Mouse (Mus musculus): ENCODE measurements around the gene Rnf212b. TPM values are rescaled to one million over a fixed set of nuclear protein-coding genes. Genes with fewer than 3 reads are reported as not detected.
A peak's percentile ranks its signal among the peaks of the same experiment; 100 is the strongest.

Rnf212b gene
- polyA plus RNA-seq, 1 experiment from 2014 or later: not detected

DNA sequence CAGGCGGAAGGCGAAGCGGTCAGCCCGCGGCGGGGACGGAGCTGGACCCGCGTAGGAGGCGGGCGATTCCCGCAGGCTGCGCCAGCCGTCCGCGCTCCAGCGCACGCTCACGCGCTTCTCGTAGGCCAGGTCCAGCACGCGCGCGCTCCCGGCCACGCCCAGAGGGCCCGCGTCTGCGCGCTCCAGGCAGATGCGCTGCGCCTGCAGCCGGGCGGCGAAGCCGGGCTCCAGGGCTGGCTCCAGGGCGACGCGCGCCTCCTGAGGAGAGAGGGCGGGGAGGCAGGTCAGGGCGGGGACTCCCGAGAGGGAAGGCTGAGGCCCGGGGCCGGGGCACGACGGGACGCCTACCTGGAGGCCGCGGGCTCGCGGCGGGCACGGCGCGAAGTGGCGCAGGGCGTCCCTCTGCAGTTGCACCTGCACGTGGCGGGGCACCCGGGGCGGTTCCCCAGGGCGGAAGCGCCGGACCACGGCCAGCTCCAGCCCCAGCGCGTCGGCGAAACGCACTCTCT is 62.7 kb downstream of the Rnf212b start:
- H3K9me3 ChIP-seq (replicated peaks): no peaks in the 10 kb centered on the region
- ATAC-seq: peak; percentile 91
- H3K27ac ChIP-seq: peak overlapping the region; percentile 79
- no peaks in the 10 kb centered on the region for H3K36me3 ChIP-seq
- peak overlapping the region; percentile 80 for H3K4me3 ChIP-seq
- peak overlapping the region; percentile 100 for H3K4me2 ChIP-seq
- peaks cover 12% of the 10 kb centered on the region; the same call in 1 of the 2 replicates for H3K27me3 ChIP-seq (replicated peaks)
- peaks cover 29% of the 10 kb centered on the region for H3K4me1 ChIP-seq
- peak overlapping the region; percentile 84 for H3K9ac ChIP-seq
- under 1% methylated on average over 56 of the region's 72 CpGs for WGBS (ENCODE audit: insufficient replicate concordance)

- peaks cover 12% of the 10 kb centered on the region; the same call in 1 of the 2 replicates for H3K27me3 ChIP-seq (replicated peaks)
- peak within 1 kb of the TSS; percentile 79 for H3K27ac ChIP-seq
- 0% methylated on average over 52 of the region's 61 CpGs for WGBS (ENCODE audit: insufficient replicate concordance)
- H3K4me3 ChIP-seq: peak within 1 kb of the TSS; percentile 80
- peak within 1 kb of the TSS; percentile 84 for H3K9ac ChIP-seq
- H3K4me2 ChIP-seq: peak within 1 kb of the TSS; percentile 100
- no peaks in the 10 kb centered on the region for H3K36me3 ChIP-seq
- ATAC-seq: peak; percentile 81
- H3K9me3 ChIP-seq (replicated peaks): no peaks in the 10 kb centered on the region
- H3K4me1 ChIP-seq: peaks cover 29% of the 10 kb centered on the region
Measured at GRCm38 (mm10) chr14:54877048-54877715, 63.2 kb downstream of the Rnf212b start, which contains the start of gene Ppp1r3e. Gene Ppp1r3e (minus strand): TSS chr14:54877550.

DNA sequence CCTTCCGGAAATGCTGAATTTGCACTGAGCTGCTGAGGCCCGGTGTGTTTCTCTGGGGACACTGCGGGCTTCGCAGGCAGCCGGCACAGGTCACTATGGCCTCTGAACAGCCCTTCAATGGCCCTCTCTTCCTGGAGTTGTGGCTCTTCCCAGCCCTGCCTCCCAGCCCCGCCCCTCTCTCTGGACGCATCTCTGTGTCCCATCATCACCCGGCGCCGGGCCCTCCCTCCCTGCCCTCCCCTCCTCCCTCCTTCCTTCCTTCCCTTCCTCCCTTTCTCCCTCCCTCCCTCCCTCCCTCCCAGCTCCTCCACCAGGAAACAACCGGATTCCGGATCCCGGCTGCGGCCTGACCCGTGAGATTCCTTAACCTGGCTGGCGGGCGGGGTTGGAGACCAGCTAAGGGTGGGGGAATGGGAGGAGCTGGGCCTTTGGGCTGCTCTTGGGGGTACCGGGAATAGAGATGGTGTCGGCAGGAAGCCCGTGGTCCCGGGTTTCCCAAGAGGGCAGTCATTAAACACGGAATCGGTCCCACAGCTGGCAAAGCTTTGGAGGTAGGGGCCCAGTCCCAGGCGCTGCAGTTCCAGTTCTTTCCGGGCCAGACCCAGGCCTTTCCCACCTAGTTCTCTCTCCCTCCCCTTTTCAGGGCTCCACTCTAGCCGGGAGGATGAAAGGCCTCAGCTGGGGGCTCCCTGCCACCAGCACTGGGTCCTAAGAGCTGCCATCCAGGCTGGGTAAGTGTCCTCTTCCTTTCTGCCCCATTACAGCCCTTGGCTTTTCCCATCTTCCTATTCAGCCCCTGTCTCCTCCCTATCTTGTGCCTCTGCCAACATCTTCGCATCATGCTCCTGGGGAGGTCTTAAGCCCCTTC is 69.4 kb downstream of the Rnf212b start, which contains the start of the genes Bcl2l2 and Gm20521:
TSS of gene Bcl2l2 (plus strand) at position 224 of the 868 bp plus-strand sequence.
TSS of gene Gm20521 (plus strand) at position 288 of the 868 bp plus-strand sequence.
- WGBS (ENCODE audit: insufficient replicate concordance): 2% methylated on average over 27 of the region's 27 CpGs
- H3K27ac ChIP-seq: peak within 1 kb of the TSS; percentile 77
- ATAC-seq: peak; percentile 88
- peaks cover 21% of the 10 kb centered on the region for H3K4me1 ChIP-seq
- H3K27me3 ChIP-seq (replicated peaks): no peaks in the 10 kb centered on the region; the same call in 1 of the 2 replicates
- H3K4me3 ChIP-seq: peak within 1 kb of the TSS; percentile 66
- H3K36me3 ChIP-seq: peaks cover 6% of the 10 kb centered on the region; the same call in 1 of the 2 replicates
- no peaks in the 10 kb centered on the region for H3K9me3 ChIP-seq (replicated peaks)
- H3K4me2 ChIP-seq: peak within 1 kb of the TSS; percentile 80
- peak within 1 kb of the TSS; percentile 75 for H3K9ac ChIP-seq

DNA sequence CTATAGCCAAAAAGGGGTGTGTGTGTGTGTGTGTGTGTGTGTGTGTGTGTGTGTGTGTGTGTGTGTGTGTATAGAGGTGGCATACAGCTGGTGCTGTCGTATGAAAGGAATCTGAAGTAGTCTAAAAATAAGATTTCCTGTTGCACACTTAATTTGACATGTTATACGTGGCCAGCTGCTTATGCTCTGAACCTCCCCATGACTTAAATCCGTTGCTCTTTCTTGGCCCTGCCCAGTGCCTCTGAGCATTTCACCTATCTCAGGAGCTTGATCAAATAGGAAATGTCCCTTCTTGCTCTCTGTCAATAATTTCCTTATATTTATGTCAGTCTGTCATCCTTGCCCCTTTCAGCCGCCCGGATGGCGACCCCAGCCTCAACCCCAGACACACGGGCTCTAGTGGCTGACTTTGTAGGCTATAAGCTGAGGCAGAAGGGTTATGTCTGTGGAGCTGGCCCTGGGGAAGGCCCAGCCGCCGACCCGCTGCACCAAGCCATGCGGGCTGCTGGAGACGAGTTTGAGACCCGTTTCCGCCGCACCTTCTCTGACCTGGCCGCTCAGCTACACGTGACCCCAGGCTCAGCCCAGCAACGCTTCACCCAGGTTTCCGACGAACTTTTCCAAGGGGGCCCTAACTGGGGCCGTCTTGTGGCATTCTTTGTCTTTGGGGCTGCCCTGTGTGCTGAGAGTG is 70.2 kb downstream of the Rnf212b start:
- 54% methylated on average over 21 of the region's 21 CpGs for WGBS (ENCODE audit: insufficient replicate concordance)
- 0 out of 2 replicates have a peak, but pooled peaks have one; percentile 16 for ATAC-seq
- H3K27ac ChIP-seq: peak overlapping the region; percentile 77

GRCm38 (mm10) chr14:54885309-54885708 is 71.4 kb downstream of the Rnf212b start:
- Histone ChIP-seq H3K27ac (no peak overlapping the region), H3K9me3 (replicated peaks) (no peaks in the 10 kb centered on the region), H3K4me2 (no peak overlapping the region), H3K4me3 (no peak overlapping the region), H3K4me1 (peaks cover 21% of the 10 kb centered on the region), H3K27me3 (replicated peaks) (no peaks in the 10 kb centered on the region), H3K36me3 (peaks cover 6% of the 10 kb centered on the region; the same call in 1 of the 2 replicates), H3K9ac (0 out of 2 replicates have a peak overlapping the region, but pooled peaks have one; percentile 4)
- no peak for ATAC-seq
- WGBS (ENCODE audit: insufficient replicate concordance): 84% methylated on average over 11 of the region's 11 CpGs

More for the DNA sequence above, 70.2 kb downstream of the Rnf212b start:
- no peaks in the 10 kb centered on the region for H3K27me3 ChIP-seq (replicated peaks)
- no peaks in the 10 kb centered on the region for H3K9me3 ChIP-seq (replicated peaks)
- H3K4me3 ChIP-seq: peak overlapping the region; percentile 66
- peaks cover 6% of the 10 kb centered on the region; the same call in 1 of the 2 replicates for H3K36me3 ChIP-seq
- peaks cover 21% of the 10 kb centered on the region for H3K4me1 ChIP-seq
- peak overlapping the region; percentile 80 for H3K4me2 ChIP-seq
- peak overlapping the region; percentile 75 for H3K9ac ChIP-seq

- Histone ChIP-seq H3K36me3 (peaks cover 19% of the 10 kb centered on the region), H3K27ac (peak within 1 kb of the TSS; percentile 81), H3K4me2 (peak within 1 kb of the TSS; percentile 71), H3K27me3 (replicated peaks) (no peaks in the 10 kb centered on the region), H3K4me1 (peaks cover 31% of the 10 kb centered on the region), H3K9ac (peak within 1 kb of the TSS; percentile 65), H3K9me3 (replicated peaks) (no peaks in the 10 kb centered on the region), H3K4me3 (peak within 1 kb of the TSS; percentile 60)
- ATAC-seq: no peak
- WGBS (ENCODE audit: insufficient replicate concordance): 94% methylated on average over 3 of the region's 3 CpGs
Measured at GRCm38 (mm10) chr14:54892200-54892599, 78.3 kb downstream of the Rnf212b start, which contains the start of gene Pabpn1. Gene Pabpn1 (plus strand): TSS chr14:54892500.

DNA sequence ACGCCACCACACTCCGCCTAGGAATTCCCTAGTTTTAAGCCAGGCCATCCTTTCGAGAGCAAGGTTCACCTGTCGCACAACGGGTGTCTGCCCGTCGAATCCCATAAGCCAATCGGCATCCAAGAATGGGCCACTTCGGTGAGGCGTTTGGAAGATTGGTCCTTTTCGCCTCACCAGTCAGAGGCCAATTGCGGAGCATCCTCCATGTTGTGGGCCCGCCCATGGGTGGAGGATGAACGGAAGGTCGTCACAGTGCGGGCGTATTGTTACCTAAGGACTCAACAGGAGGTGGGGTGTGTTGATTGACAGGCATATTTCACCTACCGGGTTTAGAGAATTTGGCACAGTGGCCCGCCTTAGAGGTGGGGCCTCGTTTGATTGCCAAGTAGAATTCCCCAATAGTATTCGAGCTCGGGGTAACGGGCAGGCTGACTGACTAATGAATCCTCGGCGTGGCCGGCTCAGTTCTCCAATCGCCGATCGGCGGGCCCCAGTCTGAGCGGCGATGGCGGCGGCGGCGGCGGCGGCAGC is 79.8 kb downstream of the Rnf212b start:
- Histone ChIP-seq H3K9ac (peak overlapping the region; percentile 98), H3K4me3 (peak overlapping the region; percentile 92), H3K4me1 (peaks cover 31% of the 10 kb centered on the region), H3K27ac (peak overlapping the region; percentile 88), H3K36me3 (peaks cover 34% of the 10 kb centered on the region), H3K27me3 (replicated peaks) (no peaks in the 10 kb centered on the region), H3K4me2 (peak overlapping the region; percentile 78), H3K9me3 (replicated peaks) (no peaks in the 10 kb centered on the region)
- 2% methylated on average over 38 of the region's 38 CpGs for WGBS (ENCODE audit: insufficient replicate concordance)
- ATAC-seq: peak; percentile 99

DNA sequence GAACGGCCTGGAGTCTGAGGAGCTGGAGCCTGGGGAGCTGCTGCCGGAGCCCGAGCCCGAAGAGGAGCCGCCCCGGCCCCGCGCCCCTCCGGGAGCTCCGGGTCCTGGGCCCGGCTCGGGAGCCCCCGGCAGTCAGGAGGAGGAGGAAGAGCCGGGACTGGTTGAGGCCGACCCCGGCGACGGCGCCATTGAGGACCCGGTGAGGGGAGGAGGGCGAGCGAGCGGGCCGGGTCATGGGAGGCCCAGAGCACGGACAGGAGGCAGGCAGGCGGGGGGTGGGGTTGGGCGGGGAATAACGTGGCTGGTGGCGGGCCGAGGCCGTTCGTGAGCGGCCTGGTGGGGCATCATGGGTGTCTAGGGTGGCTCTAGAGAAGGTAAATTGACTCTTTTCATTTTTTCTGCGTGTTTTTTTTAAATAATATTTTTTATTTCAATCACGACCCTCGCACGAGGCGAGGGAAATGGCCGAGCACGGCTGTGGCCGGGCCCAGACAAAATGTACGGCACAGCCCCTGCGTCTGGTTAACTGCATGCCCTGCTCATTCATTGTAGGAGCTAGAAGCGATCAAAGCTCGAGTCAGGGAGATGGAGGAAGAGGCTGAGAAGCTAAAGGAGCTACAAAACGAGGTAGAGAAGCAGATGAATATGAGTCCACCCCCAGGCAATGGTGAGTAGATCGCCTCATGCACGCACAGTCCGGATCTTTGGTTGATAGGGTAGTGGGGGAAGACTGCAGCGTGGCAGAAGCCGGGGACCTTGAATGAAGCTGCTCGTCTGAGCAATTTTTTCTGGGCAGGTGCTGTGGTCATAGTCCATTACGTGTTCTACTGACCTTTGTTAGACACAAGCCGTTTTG is 80.6 kb downstream of the Rnf212b start:
- H3K36me3 ChIP-seq: peaks cover 39% of the 10 kb centered on the region
- peak overlapping the region; percentile 92 for H3K4me3 ChIP-seq
- H3K27ac ChIP-seq: peak overlapping the region; percentile 88
- peak; percentile 53 for ATAC-seq
- peak overlapping the region; percentile 98 for H3K9ac ChIP-seq
- under 1% methylated on average over 54 of the region's 54 CpGs for WGBS (ENCODE audit: insufficient replicate concordance)
- no peaks in the 10 kb centered on the region for H3K27me3 ChIP-seq (replicated peaks)
- peaks cover 31% of the 10 kb centered on the region for H3K4me1 ChIP-seq
- H3K4me2 ChIP-seq: peak overlapping the region; percentile 78
- H3K9me3 ChIP-seq (replicated peaks): no peaks in the 10 kb centered on the region

DNA sequence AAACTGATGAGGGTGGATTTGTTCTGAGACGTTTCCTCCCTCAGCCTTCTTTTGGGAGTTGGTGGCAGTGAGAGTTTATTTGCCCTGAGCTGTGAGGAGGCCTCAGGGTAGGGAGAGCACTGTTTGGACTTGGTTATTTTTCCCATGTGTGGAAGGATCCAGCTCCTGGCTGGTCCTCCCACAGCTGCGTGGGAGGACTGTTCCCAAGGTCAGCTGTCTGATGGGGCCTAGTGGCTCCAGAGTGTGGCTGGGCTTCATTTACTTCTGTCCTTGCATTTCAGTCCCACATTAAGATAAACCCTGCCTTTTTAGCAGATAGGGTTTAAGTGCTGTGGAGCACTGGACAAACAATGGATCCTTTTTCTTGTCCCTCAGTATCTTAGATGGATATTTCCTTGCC is 83.5 kb downstream of the Rnf212b start:
- no peak for ATAC-seq
- Histone ChIP-seq H3K9me3 (replicated peaks) (no peaks in the 10 kb centered on the region), H3K4me2 (no peak overlapping the region), H3K27ac (no peak overlapping the region), H3K4me1 (peaks cover 27% of the 10 kb centered on the region), H3K36me3 (peaks cover 39% of the 10 kb centered on the region), H3K4me3 (no peak overlapping the region), H3K27me3 (replicated peaks) (no peaks in the 10 kb centered on the region), H3K9ac (no peak overlapping the region)
- 71% methylated on average over 2 of the region's 2 CpGs for WGBS (ENCODE audit: insufficient replicate concordance)

- H3K27me3 ChIP-seq (replicated peaks): no peaks in the 10 kb centered on the region
- H3K4me3 ChIP-seq: no peak overlapping the region
- H3K27ac ChIP-seq: no peak overlapping the region
- H3K4me2 ChIP-seq: no peak overlapping the region
- H3K36me3 ChIP-seq: peaks cover 38% of the 10 kb centered on the region
- peaks cover 12% of the 10 kb centered on the region for H3K4me1 ChIP-seq
- H3K9ac ChIP-seq: no peak overlapping the region
- H3K9me3 ChIP-seq (replicated peaks): no peaks in the 10 kb centered on the region
- ATAC-seq: 0 out of 2 replicates have a peak, but pooled peaks have one; percentile 34
- 1% methylated on average over 3 of the region's 3 CpGs for WGBS (ENCODE audit: insufficient replicate concordance)
Measured at GRCm38 (mm10) chr14:54900383-54900782, 86.4 kb downstream of the Rnf212b start.
